Mouse (Mus musculus) embryo, embryonic 10 days (tissue): ENCODE results near the gene Foxr1.

Experiments
- DNase-seq: peaks from one replicate; pipeline ENCODE4 v3.0.0-alpha.2; 2015; ENCODE audit warnings: low spot score

The Foxr1 gene

GRCm38 (mm10) chr9:44440961-44441360 is at the start of gene Foxr1:
Gene Foxr1, minus strand, starts transcription at chr9:44441136.
- DNase-seq, result no peak

GRCm38 (mm10) chr9:44490086-44490967 is 49.4 kb upstream of the Foxr1 start:
- DNase-seq, result peak; percentile 57

GRCm38 (mm10) chr9:44489651-44490085 is 48.7 kb upstream of the Foxr1 start:
- peak; percentile 64 for DNase-seq

GRCm38 (mm10) chr9:44488855-44489381 is 48.0 kb upstream of the Foxr1 start:
- peak; percentile 57 for DNase-seq

GRCm38 (mm10) chr9:44488416-44488815 is 47.5 kb upstream of the Foxr1 start:
- no peak for DNase-seq

- DNase-seq, result no peak
These were observed 46.5 kb upstream of the Foxr1 start for GRCm38 (mm10) chr9:44487441-44487840.

GRCm38 (mm10) chr9:44486741-44487421 is 45.9 kb upstream of the Foxr1 start:
- no peak for DNase-seq

- DNase-seq, result peak; percentile 65
These were observed 45.4 kb upstream of the Foxr1 start for GRCm38 (mm10) chr9:44486335-44486734.

GRCm38 (mm10) chr9:44485516-44486161 is 44.7 kb upstream of the Foxr1 start:
- DNase-seq, result peak; percentile 39

GRCm38 (mm10) chr9:44485105-44485515 is 44.2 kb upstream of the Foxr1 start:
- no peak for DNase-seq

- no peak for DNase-seq
These were observed 43.6 kb upstream of the Foxr1 start for GRCm38 (mm10) chr9:44484311-44485104.

GRCm38 (mm10) chr9:44483510-44484044 is 42.6 kb upstream of the Foxr1 start:
- peak; percentile 78 for DNase-seq

- DNase-seq, result peak; percentile 29
These were observed 42.1 kb upstream of the Foxr1 start for GRCm38 (mm10) chr9:44483041-44483509.

- peak; percentile 94 for DNase-seq
These were observed 41.6 kb upstream of the Foxr1 start, which contains the start of gene Bcl9l for GRCm38 (mm10) chr9:44482552-44482951. Gene Bcl9l, plus strand, starts transcription at chr9:44482825.

- DNase-seq, result no peak
These were observed 41.2 kb upstream of the Foxr1 start for GRCm38 (mm10) chr9:44482112-44482511.

- DNase-seq, result peak; percentile 94
These were observed 38.9 kb upstream of the Foxr1 start for GRCm38 (mm10) chr9:44479628-44480428.

- DNase-seq, result peak; percentile 86
These were observed 38.1 kb upstream of the Foxr1 start for GRCm38 (mm10) chr9:44478959-44479605.

- peak; percentile 95 for DNase-seq
These were observed 37.4 kb upstream of the Foxr1 start for GRCm38 (mm10) chr9:44478229-44478921.
